Mouse (Mus musculus): ENCODE results near the gene Klk1b21.
"Not testable (repeated sequence)": the region's sequence is repeated elsewhere in the genome, so short reads cannot be mapped to it uniquely, and the experiment has no call there.

The Klk1b21 gene

DNA sequence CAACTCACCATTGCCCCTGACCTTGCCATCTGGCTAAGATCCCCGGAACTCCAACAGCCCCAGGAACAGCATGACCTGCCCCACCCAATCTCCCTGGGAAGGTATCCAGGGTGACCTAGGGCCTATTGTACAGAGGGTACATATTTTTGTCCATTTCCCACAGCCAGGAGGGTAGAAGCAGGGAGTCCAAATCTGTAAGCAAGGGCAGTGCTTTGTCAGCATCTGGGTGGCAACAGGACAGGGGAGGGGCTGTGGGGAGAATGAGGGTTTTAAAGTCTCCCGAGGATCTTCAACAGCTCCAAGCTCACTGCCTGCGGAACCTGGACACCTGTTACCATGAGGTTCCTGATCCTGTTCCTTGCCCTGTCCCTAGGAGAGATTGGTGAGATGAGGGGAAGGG is at the start of gene Klk1b21:
Gene Klk1b21 (plus strand): TSS at position 301 of the 400 bp plus-strand sequence.
- DNase-seq (ENCODE audit: low spot score in 2 of 2) = not testable (repeated sequence)

GRCm38 (mm10) chr7:44072117-44072516 is 30.0 kb upstream of the Klk1b21 start:
- no peak for DNase-seq (ENCODE audit: low spot score in 2 of 2)

DNA sequence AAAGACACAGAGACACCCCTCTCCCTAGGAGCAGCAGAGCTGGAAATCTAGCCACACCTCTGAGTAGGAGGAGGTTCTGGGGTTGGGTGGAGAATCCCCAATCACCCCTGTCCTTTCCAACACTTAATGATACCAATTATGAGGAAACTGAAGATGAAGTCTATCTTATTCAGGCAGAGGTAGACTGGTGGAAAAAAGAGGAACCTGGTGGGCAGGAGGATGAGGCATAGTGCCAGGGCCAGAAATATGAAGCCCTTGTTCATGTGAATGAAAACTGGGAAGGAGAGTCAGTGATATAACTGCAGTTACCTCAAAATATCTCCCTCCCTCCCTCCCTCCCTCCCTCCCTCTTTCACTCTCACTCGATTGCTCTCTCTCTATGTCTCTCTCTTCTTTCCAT is 24.4 kb upstream of the Klk1b21 start:
- DNase-seq (ENCODE audit: low spot score in 2 of 2) = no peak

DNA sequence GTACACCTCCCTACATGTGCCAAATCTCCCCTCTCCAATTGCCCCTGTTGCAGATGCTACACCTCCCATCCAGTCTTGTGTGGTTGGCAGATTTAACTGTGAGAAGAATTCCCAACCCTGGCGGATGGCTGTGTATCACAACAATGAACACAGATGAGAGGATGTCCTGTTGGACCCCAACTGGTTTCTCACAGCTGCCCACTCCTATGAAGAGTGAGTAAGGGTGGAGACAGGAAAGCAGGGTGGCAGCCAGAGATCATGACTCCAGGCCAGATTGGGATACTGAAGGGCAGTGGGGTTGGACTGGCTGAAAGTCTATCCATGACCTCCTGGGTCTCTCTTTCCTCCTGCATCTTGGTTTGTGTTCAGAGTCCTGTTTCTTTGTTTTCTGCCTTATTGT is 6.0 kb upstream of the Klk1b21 start:
- DNase-seq (ENCODE audit: low spot score in 2 of 2) = no peak

DNA sequence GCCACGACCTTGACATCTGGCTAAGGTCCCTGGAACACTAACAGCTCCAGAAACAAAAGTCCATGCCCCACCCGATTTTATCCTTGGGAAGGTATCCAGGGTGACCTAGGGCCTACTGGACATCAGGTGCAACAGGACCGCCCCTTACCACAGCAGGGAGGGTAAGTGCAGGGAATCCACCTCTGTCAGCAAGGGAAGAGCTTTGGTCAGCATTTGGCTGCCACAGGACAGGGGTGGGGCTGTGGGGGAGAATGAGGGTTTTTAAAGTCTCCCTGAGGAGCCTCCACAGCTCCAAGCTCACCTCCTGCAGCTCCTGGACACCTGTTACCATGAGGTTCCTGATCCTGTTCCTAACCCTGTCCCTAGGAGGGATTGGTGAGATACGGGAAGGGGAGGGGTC is 10.2 kb downstream of the Klk1b21 start, which contains the start of gene Klk1b22:
Gene Klk1b22 (plus strand): TSS at position 301 of the 400 bp plus-strand sequence.
- DNase-seq (ENCODE audit: low spot score in 2 of 2) = no peak

DNA sequence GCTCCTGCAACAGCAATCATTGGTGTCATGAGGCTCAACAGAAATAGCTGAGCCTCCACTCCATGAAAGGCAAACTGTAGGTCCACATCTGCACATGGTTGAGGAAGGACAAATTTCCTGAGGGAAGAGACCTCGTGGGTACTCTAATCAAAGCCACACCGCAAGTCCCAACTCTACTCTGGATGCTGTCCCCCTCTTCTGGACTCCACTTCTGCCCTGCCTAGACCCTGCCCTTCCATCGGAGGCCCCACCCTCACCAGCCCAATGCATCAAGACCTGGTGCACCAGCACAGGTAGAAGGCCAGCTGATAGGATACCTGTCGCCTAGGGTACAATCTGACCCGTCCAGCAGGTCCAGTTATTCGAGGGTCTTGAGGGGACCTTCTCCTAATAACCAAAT is 21.3 kb downstream of the Klk1b21 start:
- no peak for DNase-seq (ENCODE audit: low spot score in 2 of 2)

- DNase-seq (ENCODE audit: low spot score in 2 of 2) = no peak
These were observed 34.3 kb downstream of the Klk1b21 start, which contains the start of gene Klk1b16 for GRCm38 (mm10) chr7:44136467-44136866. Gene Klk1b16 (plus strand): TSS chr7:44136767.
